Mouse (Mus musculus) cerebellum, adult 2 months (tissue): ENCODE measurements at regions not wholly inside any gene's neighbourhood (a gene's known extent, or its start where the extent isn't known, plus 50 kb on each side); places are given as distances from the start of the nearest gene placed in this dataset.

Experiments
- CTCF ChIP-seq: fragments of 200-500 bp; IDR thresholded peaks from 2 replicates; pipeline ENCODE4 v1.5.1; 2011; ENCODE audit warnings: low read depth, mild to moderate bottlenecking, control low read depth, low read length, moderate library complexity, borderline replicate concordance; ENCODE audit not compliant: insufficient read depth
- POLR2A ChIP-seq: fragments of 200-500 bp; IDR thresholded peaks from 2 replicates; pipeline ENCODE4 v1.6.1; 2011; ENCODE audit warnings: low read length, control low read depth, borderline replicate concordance; ENCODE audit not compliant: insufficient read depth

- TF ChIP-seq POLR2A: no peak
- TF ChIP-seq CTCF: no peak
Measured at GRCm38 (mm10) chrX:105366284-105366683, 133.3 kb upstream of the Cypt2 start.
